Mouse (Mus musculus) erythroblast, embryonic 14.5 days (primary cell): Measurements from ENCODE around the gene Itgb7. TPM values are rescaled to one million over a fixed set of nuclear protein-coding genes. Genes with fewer than 3 reads are reported as not detected.

Source experiments
- H3K27me3 ChIP-seq: 2 replicates; pipeline ENCODE4 v1.6.1; 2012; ENCODE audit warnings: inconsistent platforms; ENCODE audit not compliant: control insufficient read depth
- H3K36me3 ChIP-seq: 2 replicates; pipeline ENCODE4 v1.6.1; 2012; ENCODE audit warnings: mild to moderate bottlenecking, inconsistent platforms; ENCODE audit not compliant: control insufficient read depth
- H3K4me1 ChIP-seq: 2 replicates; pipeline ENCODE4 v1.6.1; 2012; ENCODE audit warnings: inconsistent platforms; ENCODE audit not compliant: control insufficient read depth
- H3K4me3 ChIP-seq: replicated peaks from 2 replicates; pipeline ENCODE3; 2012; ENCODE audit warnings: moderate library complexity, mild to moderate bottlenecking, inconsistent platforms
- H3K9me3 ChIP-seq: 2 replicates; pipeline ENCODE4 v1.6.1; 2012; ENCODE audit warnings: low read length, inconsistent platforms, mixed read lengths; ENCODE audit not compliant: control insufficient read depth
- GATA1 ChIP-seq: IDR thresholded peaks from 2 replicates; pipeline ENCODE4 v1.6.1; 2012; ENCODE audit warnings: low read length, inconsistent platforms, mixed read lengths
- TAL1 ChIP-seq: IDR thresholded peaks from 3 replicates; pipeline ENCODE4 v1.6.1; 2012; ENCODE audit warnings: low read length, inconsistent platforms, mixed read lengths
- polyA plus RNA-seq: library from polyadenylated mRNA; stranded (reverse); fragments of >175 nt; gene quantifications from 2 replicates; pipeline ENCODE4 v1.2.3, GENCODE M21; 2012

Itgb7 gene
- polyA plus RNA-seq, 1 experiment = 1.4 TPM

DNA sequence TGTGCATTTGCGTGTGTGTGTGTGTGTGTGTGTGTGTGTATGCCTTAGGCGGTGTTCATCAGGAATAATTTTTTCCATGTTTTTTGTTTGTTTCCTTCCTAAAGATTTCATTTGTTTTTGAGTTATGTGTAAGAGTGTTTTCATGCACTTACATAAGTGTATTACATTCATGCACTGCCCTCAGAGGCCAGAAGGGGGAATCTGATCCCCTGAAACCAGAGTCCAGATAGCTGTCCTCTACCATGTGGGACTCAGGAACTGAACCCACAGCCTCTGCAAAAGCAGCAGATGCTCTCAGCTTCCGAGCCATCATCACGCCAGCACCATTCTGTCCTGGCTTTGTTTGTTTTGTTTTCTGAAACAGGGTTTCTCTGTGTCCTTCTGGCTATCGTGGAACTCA, 33.8 kb upstream of the Itgb7 start:
- Histone ChIP-seq H3K36me3 (no peaks in the 10 kb centered on the region), H3K4me3 (no peak overlapping the region), H3K4me1 (peaks cover under 1% of the 10 kb centered on the region; the same call in 1 of the 2 replicates), H3K27me3 (peaks cover 37% of the 10 kb centered on the region), H3K9me3 (no peaks in the 10 kb centered on the region)
- TF ChIP-seq GATA1 = no peak
- TF ChIP-seq TAL1 = no peak

DNA sequence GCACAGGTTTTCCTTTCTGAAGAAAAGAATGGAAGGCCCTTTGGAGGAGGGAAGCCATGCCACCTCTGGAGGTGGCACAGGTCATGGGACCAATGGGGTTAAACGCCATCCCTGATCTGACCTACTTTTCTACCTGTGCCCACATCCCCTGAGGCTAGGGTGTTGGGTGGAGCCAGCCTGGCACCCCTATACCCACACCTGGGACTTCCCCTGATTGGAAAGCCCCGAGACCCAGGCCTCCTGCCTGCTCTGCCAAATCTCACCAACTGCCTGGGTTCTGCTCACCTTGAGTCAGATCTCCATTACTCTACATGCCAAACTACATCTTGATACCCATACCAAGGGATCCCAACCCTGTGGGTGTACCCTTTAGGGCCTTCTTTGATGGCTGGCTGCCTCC, 31.3 kb upstream of the Itgb7 start:
- Histone ChIP-seq H3K9me3 (no peaks in the 10 kb centered on the region; the same call in 1 of the 2 replicates), H3K36me3 (no peaks in the 10 kb centered on the region), H3K4me3 (no peak overlapping the region), H3K4me1 (0 out of 2 replicates have a peak, but pooled peaks cover 1% of the 10 kb centered on the region), H3K27me3 (peaks cover 47% of the 10 kb centered on the region)
- TF ChIP-seq TAL1 (no peak), GATA1 (no peak)

DNA sequence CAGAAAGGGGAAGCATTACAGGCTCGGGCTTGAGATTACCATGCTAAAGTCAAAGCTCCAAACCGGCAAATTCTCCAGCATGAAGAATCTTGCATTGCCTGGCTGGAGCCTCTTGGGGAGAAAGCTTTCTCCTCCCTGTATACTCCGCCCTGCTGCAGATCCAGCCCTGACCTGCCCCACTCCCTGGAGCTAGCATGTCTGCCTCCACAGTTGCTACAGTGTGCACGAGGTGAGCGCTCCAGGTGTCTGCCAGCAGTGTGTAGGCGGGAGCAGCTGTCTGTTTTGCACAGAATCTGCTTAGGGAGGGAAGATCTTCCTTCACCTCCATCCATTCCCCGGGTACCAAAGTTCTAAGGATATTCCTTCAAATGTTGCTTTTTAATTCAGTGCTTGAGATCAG, 30.8 kb upstream of the Itgb7 start:
- no peak overlapping the region for H3K4me3 ChIP-seq
- peaks cover 52% of the 10 kb centered on the region for H3K27me3 ChIP-seq
- H3K36me3 ChIP-seq = no peaks in the 10 kb centered on the region
- H3K9me3 ChIP-seq = peaks cover 2% of the 10 kb centered on the region; the same call in 1 of the 2 replicates
- H3K4me1 ChIP-seq = peaks cover 5% of the 10 kb centered on the region
- TF ChIP-seq TAL1 (no peak), GATA1 (no peak)

DNA sequence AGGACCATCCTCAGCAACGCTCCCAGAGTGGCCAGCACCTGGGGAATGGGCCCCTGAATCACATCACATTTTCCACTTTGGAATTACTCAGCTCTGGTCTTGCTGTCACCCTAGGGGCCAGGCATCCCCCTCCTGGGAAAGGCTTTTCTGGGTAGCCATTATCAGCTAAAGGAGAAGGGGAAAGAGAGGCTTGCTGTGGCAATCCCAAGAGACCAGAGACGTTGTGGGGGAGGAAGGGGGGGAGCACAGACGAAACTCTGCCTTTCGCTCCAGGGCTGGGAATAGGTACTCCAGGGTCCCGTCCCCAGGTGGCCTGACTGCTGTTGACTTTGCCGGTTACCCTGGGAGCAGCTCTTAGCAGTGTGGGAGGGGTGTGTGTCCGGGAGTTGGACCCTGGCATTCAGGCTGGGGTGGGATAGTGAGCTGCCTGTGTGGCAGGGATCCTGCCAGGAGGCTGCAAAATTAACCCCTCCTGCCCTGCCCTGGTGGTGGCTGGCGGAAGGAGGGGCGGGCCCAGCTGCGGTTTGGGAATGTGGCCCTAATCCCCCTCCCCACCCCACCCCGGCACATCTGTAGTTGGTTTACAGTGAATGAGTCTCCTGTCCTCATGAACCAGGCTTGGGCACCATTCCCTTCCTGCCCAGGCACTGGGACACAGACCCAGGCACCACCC, 27.0 kb upstream of the Itgb7 start:
- Histone ChIP-seq H3K9me3 (peaks cover 2% of the 10 kb centered on the region; the same call in 1 of the 2 replicates), H3K36me3 (no peaks in the 10 kb centered on the region), H3K4me3 (no peak overlapping the region), H3K4me1 (peaks cover 5% of the 10 kb centered on the region), H3K27me3 (peaks cover 84% of the 10 kb centered on the region)
- TF ChIP-seq TAL1 (no peak), GATA1 (no peak)

DNA sequence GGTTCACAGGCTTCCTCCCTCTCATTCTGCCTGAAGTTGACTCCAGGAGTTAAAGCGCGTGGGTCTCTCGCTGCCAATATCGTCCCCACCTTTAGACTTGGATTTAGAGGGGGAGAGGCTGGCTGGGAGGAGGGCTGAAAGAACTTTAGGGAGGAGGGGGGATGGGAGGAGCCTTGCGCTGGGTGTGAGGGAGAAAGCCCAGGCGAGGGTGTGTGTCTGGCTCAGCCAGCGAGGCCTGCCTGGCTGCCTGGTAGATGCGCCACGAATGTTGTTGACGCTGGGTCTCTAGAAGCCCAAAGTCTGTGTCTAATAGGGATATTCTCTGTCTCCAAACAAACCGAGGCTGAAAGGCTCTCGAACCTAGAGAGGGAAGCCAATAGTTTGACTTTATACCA, 26.3 kb upstream of the Itgb7 start:
- Histone ChIP-seq H3K4me1 (peaks cover 5% of the 10 kb centered on the region), H3K36me3 (no peaks in the 10 kb centered on the region), H3K27me3 (peaks cover 87% of the 10 kb centered on the region), H3K4me3 (no peak overlapping the region), H3K9me3 (peaks cover 2% of the 10 kb centered on the region; the same call in 1 of the 2 replicates)
- TF ChIP-seq TAL1 = no peak
- TF ChIP-seq GATA1 = no peak

DNA sequence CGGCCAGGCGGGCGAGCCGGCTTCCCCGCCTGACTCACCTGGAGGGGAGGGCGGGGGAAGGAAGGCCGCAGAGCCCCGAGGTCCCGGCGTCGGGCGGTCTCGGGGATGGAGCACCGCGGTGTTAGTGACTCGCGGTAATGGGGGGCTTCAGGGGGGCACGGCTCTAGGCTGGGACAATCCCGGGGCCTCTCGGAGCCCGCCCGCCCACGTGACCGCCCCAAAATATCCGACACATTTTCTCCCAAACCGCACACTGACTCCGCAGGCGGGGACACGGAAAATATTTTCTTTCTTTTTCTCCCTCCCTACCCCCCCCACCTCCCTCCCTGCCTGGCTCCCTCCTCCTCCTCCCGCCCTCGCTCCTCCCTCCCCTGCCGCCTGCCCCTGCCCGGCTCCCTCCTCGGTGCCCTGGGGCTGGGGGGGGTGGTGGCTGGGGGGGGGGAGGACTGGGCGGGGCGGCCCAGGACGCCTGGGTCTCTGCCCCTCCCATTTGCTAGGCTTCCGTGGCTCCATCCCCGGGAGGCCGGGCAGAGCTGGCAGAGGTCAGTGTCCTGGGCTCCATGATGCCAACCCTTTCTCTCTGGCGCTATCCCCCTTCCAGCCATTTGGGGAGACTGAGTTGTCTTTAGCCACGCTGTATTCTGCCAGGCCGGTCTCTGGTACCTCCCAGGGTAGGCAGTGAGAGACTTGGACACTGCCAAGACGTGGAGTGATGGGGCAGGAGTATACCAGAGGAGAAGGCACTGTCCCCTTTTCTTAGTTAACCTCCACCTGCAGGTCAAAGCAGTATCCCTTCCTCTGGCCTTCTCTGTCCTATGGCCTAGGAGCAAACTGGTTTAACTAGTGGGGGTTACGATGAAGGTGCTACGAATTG, 25.7 kb upstream of the Itgb7 start, which contains the start of gene Rarg:
Gene Rarg, minus strand, starts transcription at position 316 of the 874 bp plus-strand sequence.
- H3K4me1 ChIP-seq = peaks cover 5% of the 10 kb centered on the region
- H3K27me3 ChIP-seq = peaks cover 88% of the 10 kb centered on the region
- peak within 1 kb of the TSS; percentile 32 for H3K4me3 ChIP-seq
- H3K36me3 ChIP-seq = no peaks in the 10 kb centered on the region
- peaks cover 2% of the 10 kb centered on the region; the same call in 1 of the 2 replicates for H3K9me3 ChIP-seq
- TF ChIP-seq TAL1 (no peak), GATA1 (no peak)

DNA sequence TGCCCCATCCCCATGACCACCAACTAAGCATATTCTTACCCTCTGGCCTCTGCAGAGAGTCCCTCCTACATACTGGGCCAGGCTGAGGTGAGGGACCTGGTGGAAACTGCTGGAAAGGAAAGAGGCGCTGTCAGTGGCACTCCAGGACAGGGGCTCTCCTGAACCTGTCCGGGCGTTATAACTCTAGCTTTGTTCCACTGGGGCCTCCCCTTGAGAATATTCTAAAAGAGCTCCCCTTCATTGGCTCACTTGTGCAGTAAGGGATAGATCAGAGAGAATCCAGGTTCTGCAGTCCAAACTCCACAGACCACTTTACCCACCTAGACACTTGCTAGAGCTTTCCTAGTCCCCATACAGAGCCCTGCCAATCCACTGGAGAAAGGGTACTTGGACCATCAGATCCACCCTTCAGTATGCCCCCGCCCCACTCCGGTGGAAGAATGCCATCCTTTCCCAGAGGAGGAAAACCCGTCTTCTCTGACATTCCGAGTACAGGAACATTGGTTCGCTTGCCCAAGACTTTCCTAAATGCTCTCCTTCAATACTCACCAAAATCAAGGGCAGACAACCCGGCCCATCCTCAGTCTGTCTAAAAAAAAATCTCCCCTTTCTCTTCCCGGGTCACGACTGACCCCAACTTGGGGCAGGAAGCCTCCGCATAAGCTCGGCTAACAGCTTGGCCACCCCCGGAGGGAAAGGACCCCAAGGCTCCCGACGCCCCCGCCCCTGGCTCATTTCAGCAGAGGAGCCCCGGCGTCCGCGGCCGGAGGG, 24.9 kb upstream of the Itgb7 start:
- no peak overlapping the region for H3K4me3 ChIP-seq
- TF ChIP-seq TAL1 = no peak
- TF ChIP-seq GATA1 = no peak

DNA sequence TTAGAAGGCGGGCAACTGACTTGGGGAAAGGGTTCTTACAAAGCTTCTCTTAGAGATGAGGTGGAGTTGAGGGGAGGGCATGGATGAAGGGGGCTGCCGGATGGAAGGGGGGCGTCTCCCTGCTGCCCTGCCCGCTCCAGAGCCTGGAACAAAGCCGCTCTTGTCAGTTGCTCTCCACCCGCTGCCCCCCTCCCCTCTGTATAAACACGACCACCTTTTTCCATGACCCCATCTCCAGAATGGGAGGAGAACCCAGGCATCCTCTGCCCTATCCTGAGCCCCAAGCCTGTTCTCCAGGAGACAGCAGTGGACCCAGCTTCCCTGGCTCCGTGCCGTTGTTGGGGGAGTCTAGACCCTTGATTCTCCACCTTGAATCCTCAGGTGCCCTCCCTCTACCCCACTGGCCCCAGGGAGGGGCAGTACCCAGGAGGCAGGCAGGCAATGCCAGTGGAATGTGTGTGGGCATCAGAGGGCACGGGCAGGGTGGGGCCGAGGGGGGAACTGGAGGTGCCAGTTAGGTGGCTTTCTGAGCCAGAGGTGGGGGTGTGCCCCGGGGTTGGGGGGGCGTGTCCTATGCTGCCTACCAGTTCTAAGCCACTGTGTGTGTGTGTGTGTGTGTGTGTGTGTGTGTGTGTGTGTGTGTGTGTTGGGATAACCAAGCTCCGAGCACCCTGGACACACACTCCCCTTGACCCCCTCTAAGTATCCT, 24.0 kb upstream of the Itgb7 start:
- H3K27me3 ChIP-seq = peaks cover 93% of the 10 kb centered on the region
- no peak for TF ChIP-seq TAL1
- TF ChIP-seq GATA1 = no peak
- H3K4me1 ChIP-seq = peaks cover 5% of the 10 kb centered on the region

More for the DNA sequence above, 24.9 kb upstream of the Itgb7 start:
- peaks cover 88% of the 10 kb centered on the region for H3K27me3 ChIP-seq
- H3K36me3 ChIP-seq = no peaks in the 10 kb centered on the region
- H3K9me3 ChIP-seq = peaks cover 2% of the 10 kb centered on the region; the same call in 1 of the 2 replicates
- H3K4me1 ChIP-seq = peaks cover 5% of the 10 kb centered on the region

More for the DNA sequence above, 24.0 kb upstream of the Itgb7 start:
- Histone ChIP-seq H3K36me3 (no peaks in the 10 kb centered on the region), H3K4me3 (no peak overlapping the region), H3K9me3 (peaks cover 2% of the 10 kb centered on the region; the same call in 1 of the 2 replicates)
